Mouse (Mus musculus) E14TG2a.4 (cell line): ENCODE results near the gene Tprn.

ENCODE experiments used
- CTCF ChIP-seq: conservative IDR thresholded peaks from 2 replicates; pipeline ENCODE4 v1.5.1; 2014; ENCODE audit warnings: low read length
- POU5F1 ChIP-seq: IDR thresholded peaks from 2 replicates; pipeline ENCODE4 v1.6.1; 2014; ENCODE audit warnings: low read length, borderline replicate concordance

DNA sequence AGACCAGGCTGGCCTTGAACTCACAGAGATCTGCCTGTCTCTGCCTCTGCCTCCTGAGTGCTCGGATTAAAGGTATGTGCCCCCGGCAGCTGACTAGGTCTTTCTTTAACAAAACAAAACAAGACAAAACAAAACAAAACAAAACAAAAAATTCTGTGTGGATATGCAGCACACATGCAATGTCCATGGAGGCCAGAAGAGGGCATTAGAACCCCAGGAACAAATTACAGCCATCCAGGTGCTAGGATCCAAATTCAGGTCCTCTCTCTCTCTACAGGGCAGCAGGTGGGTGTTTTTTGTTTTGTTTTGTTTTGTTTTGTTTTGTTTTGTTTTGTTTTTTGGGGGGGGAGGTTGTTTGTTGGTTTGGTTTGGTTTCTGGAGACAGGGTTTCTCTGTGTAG lies 3.5 kb upstream of the Tprn start:
- TF ChIP-seq CTCF (peak; percentile 82), POU5F1 (no peak)
